9 mouse cellular contexts compared by ENCODE assay signal in the genomic region with DNA sequence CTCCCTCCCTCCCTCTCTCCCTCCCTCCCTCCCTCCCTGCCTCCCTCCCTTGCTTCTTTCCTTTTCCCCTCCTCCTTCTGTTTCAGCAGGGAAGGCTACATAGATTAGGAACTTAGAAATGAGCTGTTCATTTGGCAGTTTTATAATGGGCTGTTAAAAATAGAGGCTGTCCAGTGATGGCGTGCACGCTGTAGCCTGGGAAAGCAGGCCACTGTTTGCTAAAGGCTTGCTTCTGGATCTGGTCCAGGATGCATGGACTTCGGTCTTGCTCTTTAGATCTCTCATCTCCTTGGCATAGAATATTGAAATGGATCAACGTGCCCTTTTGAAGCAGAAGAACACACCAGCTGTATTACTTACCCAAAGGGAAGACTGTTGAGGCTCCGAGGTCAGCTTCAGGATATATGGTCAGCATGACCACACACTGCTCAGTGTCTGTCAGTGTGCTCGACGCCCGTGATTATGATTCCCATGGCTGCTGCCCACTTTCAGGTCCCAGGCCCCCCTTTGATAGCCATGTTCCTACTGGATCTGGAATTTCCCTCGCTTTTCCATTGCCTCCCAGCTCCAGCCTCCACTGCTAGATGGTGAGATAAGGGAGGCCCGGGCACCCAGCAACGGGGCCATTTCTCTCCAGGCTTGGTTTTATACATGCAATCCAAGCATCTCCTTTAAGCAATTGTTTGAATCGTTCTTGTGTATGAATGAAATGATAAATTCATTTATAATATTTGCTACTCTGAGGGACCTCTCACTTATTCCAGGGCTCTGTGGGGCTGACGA. TPM values are rescaled to one million over a fixed set of nuclear protein-coding genes. Genes with fewer than 3 reads are reported as not detected.
A peak's percentile ranks its signal among the peaks of the same experiment; 100 is the strongest.
DNase-seq lines count a peak whose midpoint lies in the region; ATAC-seq lines count a peak whose summit lies in the region.
"Had no signal": no experiment of that assay in that cellular context is flagged by ENCODE, and none has a peak within 500 bp of the region (broad histone marks: within the 10 kb centered on the region; RNA-seq: fewer than 3 reads in every experiment).

No protein-coding gene starts in this region.

- no peak for ATAC-seq in megakaryocyte, adult 5-6 weeks (ENCODE audit: poor library complexity, severe bottlenecking)
- ATAC-seq in lung, embryonic 15.5 days (ENCODE audit: borderline replicate concordance, extremely low read depth, low FRiP score, low TSS enrichment) = peak; percentile 89
- ATAC-seq in megakaryocyte-erythroid progenitor cell, adult 5-6 weeks (replicated peaks; ENCODE audit: low FRiP score, low TSS enrichment, poor library complexity, severe bottlenecking) = no peak
- no peak for ATAC-seq in forebrain, embryonic 13.5 days

- H3K4me2 ChIP-seq in lung, embryonic 15.5 days = no peak overlapping the region
- H3K4me2 ChIP-seq in forebrain, embryonic 13.5 days = no peak overlapping the region
- H3K4me2 ChIP-seq: liver, embryonic 13.5 days had no signal

- no peak overlapping the region for H3K9ac ChIP-seq in lung, embryonic 15.5 days
- H3K9ac ChIP-seq in forebrain, embryonic 13.5 days = no peak overlapping the region
- H3K9ac ChIP-seq: liver, embryonic 13.5 days had no signal

- no peaks in the 10 kb centered on the region for H3K9me3 ChIP-seq in megakaryocyte, embryonic 14.5 days
- no peaks in the 10 kb centered on the region for H3K9me3 ChIP-seq in lung, embryonic 15.5 days
- H3K9me3 ChIP-seq in forebrain, embryonic 13.5 days (replicated peaks) = no peaks in the 10 kb centered on the region
- H3K9me3 ChIP-seq: liver, embryonic 13.5 days had no signal

- H3K27ac ChIP-seq in lung, embryonic 15.5 days = peak overlapping the region; percentile 91
- no peak overlapping the region for H3K27ac ChIP-seq in forebrain, embryonic 13.5 days
- H3K27ac ChIP-seq: liver, embryonic 13.5 days had no signal

- peak overlapping the region; percentile 73 for H3K4me3 ChIP-seq in megakaryocyte, embryonic 14.5 days (replicated peaks)
- H3K4me3 ChIP-seq in lung, embryonic 15.5 days = no peak overlapping the region
- H3K4me3 ChIP-seq in forebrain, embryonic 13.5 days = no peak overlapping the region
- H3K4me3 ChIP-seq: liver, embryonic 13.5 days had no signal

- peak; percentile 62 for DNase-seq in kidney, adult 18-20 months
- DNase-seq in embryo, embryonic 11 days = no peak
- DNase-seq: liver, embryonic 13.5 days; thymus, adult 18-20 months had no signal

- WGBS in lung, embryonic 15.5 days = 34% methylated on average over 13 of the region's 13 CpGs
- WGBS in forebrain, embryonic 13.5 days = 79% methylated on average over 13 of the region's 13 CpGs

- H3K27me3 ChIP-seq in megakaryocyte, embryonic 14.5 days (replicated peaks) = peaks cover 2% of the 10 kb centered on the region
- H3K27me3 ChIP-seq in lung, embryonic 15.5 days = no peaks in the 10 kb centered on the region
- H3K27me3 ChIP-seq in forebrain, embryonic 13.5 days = no peaks in the 10 kb centered on the region
- H3K27me3 ChIP-seq: liver, embryonic 13.5 days had no signal

- H3K36me3 ChIP-seq in megakaryocyte, embryonic 14.5 days (replicated peaks; ENCODE audit: low read length) = peaks cover 3% of the 10 kb centered on the region
- no peaks in the 10 kb centered on the region for H3K36me3 ChIP-seq in lung, embryonic 15.5 days
- H3K36me3 ChIP-seq in forebrain, embryonic 13.5 days (ENCODE audit: poor library complexity, severe bottlenecking) = no peaks in the 10 kb centered on the region
- H3K36me3 ChIP-seq: liver, embryonic 13.5 days had no signal

- peaks cover 52% of the 10 kb centered on the region for H3K4me1 ChIP-seq in megakaryocyte, embryonic 14.5 days
- peaks cover 28% of the 10 kb centered on the region for H3K4me1 ChIP-seq in lung, embryonic 15.5 days
- H3K4me1 ChIP-seq in forebrain, embryonic 13.5 days = peaks cover 16% of the 10 kb centered on the region

RNA-seq across cellular contexts. Expression of a gene that starts 12.1 kb away (rescaled TPM):
- 7.4 and 25.5 TPM in 2 replicates for polyA plus RNA-seq in megakaryocyte, embryonic 14.5 days (2012; ENCODE audit: insufficient read depth, low replicate concordance)
- total RNA-seq in megakaryocyte, adult 5-6 weeks (2015) = 0.51 and 0.93 TPM in 2 replicates
- total RNA-seq in megakaryocyte, adult 5-6 weeks (2017) = 0.94 and 1.3 TPM in 2 replicates
- 26.6 and 28.2 TPM in 2 replicates for polyA plus RNA-seq in lung, embryonic 15.5 days (2015; fragmentation: Nextera tagmentation; extraction: Ambion mirVana)
- 0.72 and 9.1 TPM in 2 replicates for total RNA-seq in megakaryocyte-erythroid progenitor cell, adult 5-6 weeks (2014; fragmentation: Nextera tagmentation)
- total RNA-seq in megakaryocyte-erythroid progenitor cell, adult 5-6 weeks (2017) = 4.9 and 8.4 TPM in 2 replicates
- 12.4 and 14.0 TPM in 2 replicates for polyA plus RNA-seq in forebrain, embryonic 13.5 days (2015; fragmentation: Nextera tagmentation; extraction: Ambion mirVana)
